Mouse (Mus musculus): ENCODE results near the gene Pkd1l2.

Gene Pkd1l2

GRCm38 (mm10) chr8:117082399-117082872 lies at the start of gene Pkd1l2:
Gene Pkd1l2 (minus strand): TSS chr8:117082449.
- in situ Hi-C loops (cut with MboI; ENCODE audit: unreplicated experiment in 2 of 2): no loop called here

- in situ Hi-C loops (cut with MboI; ENCODE audit: unreplicated experiment in 2 of 2): no loop called here
These were observed 44.8 kb upstream of the Pkd1l2 start for GRCm38 (mm10) chr8:117127063-117127462.

- in situ Hi-C loops (cut with MboI; ENCODE audit: unreplicated experiment in 2 of 2): no loop called here
These were observed 44.2 kb upstream of the Pkd1l2 start for GRCm38 (mm10) chr8:117126411-117126810.

- in situ Hi-C loops (cut with MboI; ENCODE audit: unreplicated experiment in 2 of 2): no loop called here
These were observed 43.6 kb upstream of the Pkd1l2 start for GRCm38 (mm10) chr8:117125854-117126253.

GRCm38 (mm10) chr8:117123850-117124633 lies 41.8 kb upstream of the Pkd1l2 start:
- in situ Hi-C loops (cut with MboI; ENCODE audit: unreplicated experiment in 2 of 2): loop anchor here in 1 of 2 experiments (25.0 kb wide), 1 partner anchor 738 kb away; no protein-coding TSS in a partner anchor

GRCm38 (mm10) chr8:117121277-117121676 lies 39.0 kb upstream of the Pkd1l2 start:
- in situ Hi-C loops (cut with MboI; ENCODE audit: unreplicated experiment in 2 of 2): loop anchor here in 1 of 2 experiments (25.0 kb wide), 1 partner anchor 741 kb away; no protein-coding TSS in a partner anchor

GRCm38 (mm10) chr8:117118409-117118808 lies 36.2 kb upstream of the Pkd1l2 start:
- in situ Hi-C loops (cut with MboI; ENCODE audit: unreplicated experiment in 2 of 2): loop anchor here in 1 of 2 experiments (25.0 kb wide), 1 partner anchor 744 kb away; no protein-coding TSS in a partner anchor

- in situ Hi-C loops (cut with MboI; ENCODE audit: unreplicated experiment in 2 of 2): loop anchor here in 1 of 2 experiments (25.0 kb wide), 1 partner anchor 746 kb away; no protein-coding TSS in a partner anchor
These were observed 34.3 kb upstream of the Pkd1l2 start for GRCm38 (mm10) chr8:117116534-117116933.

- in situ Hi-C loops (cut with MboI; ENCODE audit: unreplicated experiment in 2 of 2): loop anchor here in 1 of 2 experiments (25.0 kb wide), 1 partner anchor 746 kb away; no protein-coding TSS in a partner anchor
These were observed 33.6 kb upstream of the Pkd1l2 start for GRCm38 (mm10) chr8:117115676-117116446.

- in situ Hi-C loops (cut with MboI; ENCODE audit: unreplicated experiment in 2 of 2): loop anchor here in 1 of 2 experiments (25.0 kb wide), 1 partner anchor 747 kb away; no protein-coding TSS in a partner anchor
These were observed 32.8 kb upstream of the Pkd1l2 start for GRCm38 (mm10) chr8:117115094-117115493.

- in situ Hi-C loops (cut with MboI; ENCODE audit: unreplicated experiment in 2 of 2): loop anchor here in 1 of 2 experiments (5.0 to 25.0 kb wide), 2 partner anchors 85 to 750 kb away; no protein-coding TSS in a partner anchor
These were observed 30.0 kb upstream of the Pkd1l2 start for GRCm38 (mm10) chr8:117112261-117112660.

- in situ Hi-C loops (cut with MboI; ENCODE audit: unreplicated experiment in 2 of 2): loop anchor here in 1 of 2 experiments (5.0 to 25.0 kb wide), 2 partner anchors 86 to 751 kb away; no protein-coding TSS in a partner anchor
These were observed 29.4 kb upstream of the Pkd1l2 start for GRCm38 (mm10) chr8:117111641-117112040.

- in situ Hi-C loops (cut with MboI; ENCODE audit: unreplicated experiment in 2 of 2): loop anchor here (5.0 to 25.0 kb wide), 5 partner anchors 85 to 752 kb away; no protein-coding TSS in a partner anchor
These were observed 27.6 kb upstream of the Pkd1l2 start for GRCm38 (mm10) chr8:117109801-117110390.

- in situ Hi-C loops (cut with MboI; ENCODE audit: unreplicated experiment in 2 of 2): loop anchor here (5.0 to 25.0 kb wide), 4 partner anchors 86 to 753 kb away; no protein-coding TSS in a partner anchor
These were observed 26.9 kb upstream of the Pkd1l2 start for GRCm38 (mm10) chr8:117109018-117109711.

GRCm38 (mm10) chr8:117107533-117107932 lies 25.3 kb upstream of the Pkd1l2 start:
- in situ Hi-C loops (cut with MboI; ENCODE audit: unreplicated experiment in 2 of 2): loop anchor here (5.0 to 25.0 kb wide), 4 partner anchors 87 to 755 kb away; no protein-coding TSS in a partner anchor

- in situ Hi-C loops (cut with MboI; ENCODE audit: unreplicated experiment in 2 of 2): no loop called here
These were observed 15.4 kb upstream of the Pkd1l2 start for GRCm38 (mm10) chr8:117097564-117098191.

- in situ Hi-C loops (cut with MboI; ENCODE audit: unreplicated experiment in 2 of 2): no loop called here
These were observed 14.9 kb upstream of the Pkd1l2 start for GRCm38 (mm10) chr8:117097051-117097563.

- in situ Hi-C loops (cut with MboI; ENCODE audit: unreplicated experiment in 2 of 2): no loop called here
These were observed 13.4 kb upstream of the Pkd1l2 start, which contains the start of gene Bco1 for GRCm38 (mm10) chr8:117095647-117096046. Gene Bco1 (plus strand): TSS chr8:117095854.

- in situ Hi-C loops (cut with MboI; ENCODE audit: unreplicated experiment in 2 of 2): no loop called here
These were observed 11.8 kb upstream of the Pkd1l2 start for GRCm38 (mm10) chr8:117094053-117094452.

Data from v-Abl transformed pro-B cells (cell line).